Mouse (Mus musculus) lung, adult 2 months (tissue): ENCODE results near the gene Flvcr2.

Experiments
- CTCF ChIP-seq: fragments of 200-500 bp; IDR thresholded peaks from 2 replicates; pipeline ENCODE4 v1.5.1; 2011; ENCODE audit warnings: mild to moderate bottlenecking, low read length, control low read depth; ENCODE audit not compliant: insufficient read depth
- POLR2A ChIP-seq: fragments of 200-500 bp; IDR thresholded peaks from 2 replicates; pipeline ENCODE4 v1.6.1; 2011; ENCODE audit warnings: low read depth, mild to moderate bottlenecking, control low read depth, low read length, borderline replicate concordance; ENCODE audit errors: extremely low read depth

DNA sequence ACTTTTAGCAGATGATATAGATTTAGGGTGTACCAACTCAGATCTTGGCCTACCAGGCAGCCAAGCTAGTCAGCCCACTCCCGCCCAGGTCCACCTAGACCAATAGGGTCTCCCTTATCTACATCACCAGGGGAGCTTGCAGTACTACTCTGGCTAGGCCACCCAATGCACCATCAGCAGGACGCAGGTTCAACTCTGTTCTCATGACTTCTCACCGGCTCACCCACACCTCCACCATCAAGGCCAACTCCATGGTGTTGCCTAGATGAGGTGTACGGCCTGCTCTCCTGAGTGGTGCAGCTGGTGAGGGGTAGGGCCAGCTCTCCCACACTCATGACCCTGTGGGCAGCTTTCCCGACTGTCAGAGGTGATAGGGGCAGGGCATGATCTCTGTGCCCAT lies 32.2 kb upstream of the Flvcr2 start:
- TF ChIP-seq CTCF (no peak), POLR2A (no peak)
